Mouse (Mus musculus) right cerebral cortex, adult 18-20 months (tissue): ENCODE measurements around the gene Prss41.
"Not testable (repeated sequence)": the region's sequence is repeated elsewhere in the genome, so short reads cannot be mapped to it uniquely, and the experiment has no call there.

ENCODE experiments used
- DNase-seq: peaks from one replicate; pipeline ENCODE4 v3.0.0; 2022; ENCODE audit warnings: mixed read lengths

The Prss41 gene

DNA sequence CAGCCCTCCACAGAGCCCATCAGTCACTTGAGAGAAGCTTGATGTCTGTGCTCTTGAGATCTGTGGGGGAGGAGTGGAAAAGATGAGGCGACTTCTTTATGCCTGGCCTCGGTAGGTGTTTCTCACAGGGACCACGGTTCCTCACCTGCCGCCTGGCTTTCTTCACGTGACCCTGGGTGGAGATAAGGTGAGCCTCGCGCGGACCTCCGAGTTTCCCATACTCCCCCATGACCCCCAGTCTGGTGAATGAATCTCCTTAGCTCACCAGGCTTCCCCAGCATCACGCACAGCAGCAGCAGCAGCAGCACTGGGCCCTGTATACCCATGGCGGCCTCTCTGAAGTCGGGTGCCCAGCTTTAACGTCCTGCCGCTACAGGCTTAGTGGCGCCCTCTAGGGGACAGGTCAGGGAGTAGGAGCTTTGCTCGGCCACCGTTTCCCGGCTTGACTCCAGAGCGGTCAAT lies at the start of gene Prss41, which contains the start of gene Prss32:
Prss41 (minus strand) TSS at position 361 of the 462 bp plus-strand sequence.
Prss32 (plus strand) TSS at position 44 of the 462 bp plus-strand sequence.
- no peak for DNase-seq

DNA sequence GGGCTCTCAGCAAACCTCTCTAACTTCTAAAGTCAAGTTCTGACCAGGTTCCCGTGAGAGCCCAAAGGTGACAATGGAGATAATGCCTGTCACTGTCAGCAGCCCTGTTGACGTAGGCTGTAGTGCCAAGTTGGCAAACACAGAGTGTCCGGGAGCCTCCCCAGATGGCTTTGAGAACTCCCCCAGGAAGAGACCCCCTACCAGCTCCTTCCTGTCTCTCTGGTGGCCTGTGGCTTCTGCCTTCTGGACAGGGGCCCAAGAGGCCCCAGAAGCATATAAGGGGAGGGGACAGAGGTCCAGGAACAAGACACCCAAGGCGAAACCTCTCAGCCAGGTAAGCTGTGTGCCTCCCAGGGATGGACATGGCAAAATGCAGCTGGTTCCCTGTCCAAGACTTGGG lies 36.6 kb upstream of the Prss41 start, which contains the start of the genes Dcpp1 and Dcpp2:
Dcpp1 (plus strand) TSS at position 301 of the 400 bp plus-strand sequence.
Dcpp2 (plus strand) TSS at position 305 of the 400 bp plus-strand sequence.
- not testable (repeated sequence) for DNase-seq

DNA sequence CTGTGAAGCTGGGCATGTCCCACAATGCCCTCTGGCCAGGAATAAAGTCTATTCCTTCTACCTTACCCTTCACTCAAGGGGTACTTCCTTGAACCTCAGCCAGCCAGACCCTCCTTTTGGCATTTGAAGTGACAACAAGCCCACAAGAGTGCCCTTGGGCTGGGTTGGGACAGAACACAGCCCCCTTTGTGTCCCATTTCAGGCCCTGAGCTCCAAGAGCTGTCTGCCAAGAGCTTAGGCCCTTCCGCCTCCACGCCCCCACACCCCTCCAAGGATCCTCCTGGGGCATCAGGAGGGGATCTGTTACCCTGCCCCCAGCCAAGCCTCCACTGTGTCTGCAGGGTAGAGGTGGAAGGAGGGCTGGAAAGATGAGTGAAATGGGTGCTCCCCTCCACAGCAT lies 33.2 kb upstream of the Prss41 start:
- no peak for DNase-seq

DNA sequence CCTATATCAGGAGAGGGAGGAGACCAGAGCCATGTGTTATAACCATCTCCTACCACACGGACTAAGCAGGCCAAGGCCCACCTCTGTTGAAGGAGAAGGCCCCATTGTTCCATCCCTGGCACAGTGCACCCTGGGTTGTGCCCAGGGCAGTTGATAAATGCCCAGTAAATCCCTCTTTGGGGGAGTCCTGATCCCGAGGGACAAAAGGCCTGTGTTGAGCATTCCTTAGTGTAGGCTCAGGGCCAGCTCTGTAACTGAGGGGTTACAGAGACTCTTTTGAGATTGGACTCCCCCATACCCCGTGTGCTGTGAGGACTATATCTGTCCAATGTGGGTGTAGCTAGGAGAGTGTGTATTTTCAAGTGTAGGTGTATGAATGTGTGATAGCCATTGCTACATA lies 32.8 kb upstream of the Prss41 start:
- peak; percentile 44 for DNase-seq

DNA sequence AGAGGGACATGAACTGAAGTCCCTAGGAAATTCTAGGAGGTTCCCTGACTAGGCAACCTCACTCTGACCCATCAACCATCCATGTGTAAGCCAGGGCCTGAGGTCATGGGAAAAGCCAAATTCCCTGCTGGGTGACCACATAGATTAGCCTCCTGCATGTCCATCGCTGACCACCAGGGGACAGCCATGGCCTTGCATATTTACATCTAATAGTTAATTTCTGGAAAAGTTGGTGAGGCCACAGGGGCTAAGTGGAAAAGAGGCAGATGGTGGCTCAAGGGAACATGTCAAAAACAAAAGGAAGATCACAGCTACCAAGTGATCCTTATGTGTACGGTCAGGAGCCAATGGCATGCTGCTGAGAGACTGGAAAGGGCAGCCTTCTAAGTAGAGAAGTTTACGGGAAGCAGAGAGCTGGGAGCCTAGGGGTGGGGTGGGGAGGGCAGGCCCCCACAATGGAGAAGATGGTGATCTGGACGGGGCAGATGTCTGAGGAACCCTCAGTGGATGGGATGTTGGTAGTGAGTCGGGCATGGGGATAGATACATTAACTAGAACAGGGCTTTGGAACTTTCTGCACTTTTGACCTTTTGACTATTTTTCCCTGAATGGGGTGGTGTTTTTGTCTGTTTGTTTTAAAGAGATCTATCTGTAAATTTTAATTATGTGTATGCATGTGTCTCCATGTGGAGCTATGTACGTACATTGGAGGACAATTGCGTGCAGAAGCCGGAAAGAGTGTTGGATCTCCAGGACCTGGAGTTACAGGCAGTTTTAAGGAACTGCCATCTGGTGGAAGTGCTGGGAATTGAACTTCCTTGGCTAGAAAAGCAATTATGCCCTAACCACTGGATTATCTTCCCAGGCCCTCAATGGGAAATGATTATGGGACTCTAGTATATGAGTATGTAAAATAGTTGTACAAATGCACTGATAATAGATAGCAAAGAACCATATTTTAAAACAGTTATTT lies 30.2 kb upstream of the Prss41 start:
- peak; percentile 24 for DNase-seq

DNA sequence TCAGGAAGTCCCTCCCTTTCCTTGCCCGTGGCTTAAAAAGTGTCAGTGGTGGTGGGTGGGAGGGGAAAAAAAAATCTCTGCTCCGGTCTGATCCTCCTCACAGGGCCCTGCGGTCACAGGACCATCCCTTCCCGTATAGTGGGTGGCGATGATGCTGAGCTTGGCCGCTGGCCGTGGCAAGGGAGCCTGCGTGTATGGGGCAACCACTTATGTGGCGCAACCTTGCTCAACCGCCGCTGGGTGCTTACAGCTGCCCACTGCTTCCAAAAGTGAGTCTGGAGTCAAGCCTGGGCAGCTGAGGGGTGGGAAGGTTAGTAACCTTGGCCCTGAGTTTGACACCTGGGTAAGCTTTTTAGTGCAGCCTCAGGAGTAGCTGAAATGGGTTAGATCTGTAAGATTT lies 24.5 kb upstream of the Prss41 start:
- no peak for DNase-seq

DNA sequence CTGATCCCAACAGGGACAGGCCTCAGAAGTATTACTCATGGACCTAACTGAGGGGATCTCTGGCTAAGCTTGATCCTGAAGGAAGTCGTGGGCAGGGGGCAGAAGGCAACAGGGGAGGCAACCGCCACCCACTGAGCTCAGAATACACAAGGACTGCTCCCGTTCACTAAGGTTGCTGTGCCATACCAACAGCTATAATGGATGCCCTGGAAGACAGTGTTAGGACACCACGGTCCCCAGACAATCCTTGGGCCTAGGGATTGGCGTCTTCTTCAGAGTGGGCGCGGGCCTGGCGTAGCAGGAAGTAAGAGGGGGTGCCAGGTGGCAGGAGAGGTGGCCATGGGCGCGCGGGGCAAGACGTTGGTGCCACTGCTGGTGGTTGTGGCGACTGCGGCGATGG lies 23.8 kb upstream of the Prss41 start, which contains the start of gene Prss21:
Prss21 (plus strand) TSS at position 301 of the 400 bp plus-strand sequence.
- no peak for DNase-seq

DNA sequence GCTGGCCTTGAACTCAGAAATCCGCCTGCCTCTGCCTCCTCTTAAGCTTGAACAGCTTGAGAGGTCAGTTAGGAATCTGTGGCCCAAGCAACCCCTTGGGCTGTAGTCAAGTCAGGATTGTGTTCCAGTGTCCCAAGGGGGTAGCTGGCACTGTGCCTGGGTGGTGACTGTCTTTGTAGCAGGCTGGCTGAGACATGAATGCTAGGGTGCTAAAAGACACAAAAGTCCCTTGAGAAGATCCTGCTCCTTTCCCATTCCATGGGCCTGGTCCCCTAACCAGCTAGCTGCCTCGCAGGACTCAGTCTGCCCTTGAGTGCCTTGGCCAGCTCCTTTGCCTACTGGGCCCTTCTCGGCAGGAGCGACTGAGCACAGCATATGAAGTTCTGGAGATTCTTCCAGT lies 19.0 kb upstream of the Prss41 start:
- no peak for DNase-seq

DNA sequence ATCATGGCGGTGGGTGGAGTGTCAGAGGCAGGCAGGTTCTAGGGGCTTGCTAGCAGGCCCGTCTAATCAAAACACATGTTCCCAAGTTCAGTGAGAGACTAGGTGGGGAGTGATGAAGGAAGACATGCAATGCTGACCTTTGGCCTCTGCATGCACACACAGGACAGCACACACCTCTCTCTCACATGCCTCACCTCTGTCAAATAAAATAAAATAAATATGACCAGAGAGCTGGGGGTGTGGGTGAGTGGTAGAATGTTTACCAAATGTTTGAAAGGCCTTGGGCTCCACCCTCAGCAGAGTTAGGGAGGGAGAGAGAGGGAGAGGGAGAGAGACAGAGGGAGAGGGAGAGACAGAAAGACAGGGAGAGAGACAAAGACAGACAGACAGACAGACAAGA lies 13.9 kb upstream of the Prss41 start:
- no peak for DNase-seq

DNA sequence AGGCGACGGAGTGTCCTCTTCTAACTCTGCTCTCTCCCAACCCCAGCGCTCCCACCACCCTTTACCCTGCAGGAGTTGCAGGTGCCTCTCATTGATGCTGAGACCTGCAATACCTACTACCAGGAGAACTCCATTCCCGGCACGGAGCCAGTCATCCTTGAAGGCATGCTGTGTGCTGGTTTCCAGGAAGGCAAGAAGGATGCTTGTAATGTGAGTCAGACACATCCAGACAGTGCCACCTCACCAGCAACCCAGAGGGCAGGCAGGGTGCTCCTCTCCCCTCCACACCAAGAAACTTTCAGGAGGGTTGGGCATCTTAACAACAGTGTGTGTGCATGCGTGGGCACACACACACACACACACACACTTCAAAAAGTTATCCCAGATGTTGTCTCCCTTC lies 13.2 kb upstream of the Prss41 start:
- no peak for DNase-seq

DNA sequence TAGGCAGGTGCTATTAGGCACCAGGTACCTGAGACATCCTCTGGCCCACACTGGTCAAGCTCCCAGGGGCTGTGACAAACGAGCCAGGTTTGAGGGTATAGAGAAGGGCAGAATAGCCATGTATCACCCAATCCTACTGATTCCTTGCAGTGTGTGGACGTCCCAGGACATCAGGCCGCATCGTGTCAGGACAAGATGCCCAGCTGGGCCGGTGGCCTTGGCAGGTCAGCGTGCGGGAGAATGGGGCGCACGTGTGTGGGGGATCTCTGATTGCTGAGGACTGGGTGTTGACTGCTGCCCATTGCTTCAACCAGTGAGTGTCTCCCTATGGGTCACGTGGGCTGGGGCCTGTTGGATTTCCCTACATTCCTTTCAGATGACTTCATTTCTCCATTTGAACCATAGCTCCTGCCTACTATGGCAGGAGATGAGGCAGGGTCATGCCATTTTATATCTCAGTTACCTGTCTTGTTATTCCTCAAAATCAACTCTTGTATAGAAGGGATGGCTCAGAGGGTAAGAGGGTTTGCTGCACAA lies 10.3 kb upstream of the Prss41 start:
- no peak for DNase-seq

DNA sequence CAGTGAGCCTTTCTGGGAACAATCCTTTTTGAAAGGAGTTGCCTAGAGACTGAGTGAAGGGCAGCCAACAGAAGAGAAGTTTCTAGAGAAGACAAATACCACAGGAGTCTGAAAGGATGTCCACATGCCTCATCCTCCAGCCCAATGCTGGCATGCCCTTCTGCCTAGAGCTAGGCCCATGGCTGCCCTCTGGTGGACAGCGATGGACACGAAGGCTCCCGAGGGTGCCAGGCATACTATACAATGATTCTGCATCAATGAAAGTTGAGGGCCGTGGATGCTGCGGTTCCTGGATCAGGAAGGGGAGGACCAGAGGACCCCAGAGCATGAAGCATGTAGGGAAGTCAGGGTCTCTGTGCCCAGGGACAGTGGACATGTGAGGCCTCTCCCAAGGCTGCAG lies 9.3 kb upstream of the Prss41 start:
- no peak for DNase-seq

DNA sequence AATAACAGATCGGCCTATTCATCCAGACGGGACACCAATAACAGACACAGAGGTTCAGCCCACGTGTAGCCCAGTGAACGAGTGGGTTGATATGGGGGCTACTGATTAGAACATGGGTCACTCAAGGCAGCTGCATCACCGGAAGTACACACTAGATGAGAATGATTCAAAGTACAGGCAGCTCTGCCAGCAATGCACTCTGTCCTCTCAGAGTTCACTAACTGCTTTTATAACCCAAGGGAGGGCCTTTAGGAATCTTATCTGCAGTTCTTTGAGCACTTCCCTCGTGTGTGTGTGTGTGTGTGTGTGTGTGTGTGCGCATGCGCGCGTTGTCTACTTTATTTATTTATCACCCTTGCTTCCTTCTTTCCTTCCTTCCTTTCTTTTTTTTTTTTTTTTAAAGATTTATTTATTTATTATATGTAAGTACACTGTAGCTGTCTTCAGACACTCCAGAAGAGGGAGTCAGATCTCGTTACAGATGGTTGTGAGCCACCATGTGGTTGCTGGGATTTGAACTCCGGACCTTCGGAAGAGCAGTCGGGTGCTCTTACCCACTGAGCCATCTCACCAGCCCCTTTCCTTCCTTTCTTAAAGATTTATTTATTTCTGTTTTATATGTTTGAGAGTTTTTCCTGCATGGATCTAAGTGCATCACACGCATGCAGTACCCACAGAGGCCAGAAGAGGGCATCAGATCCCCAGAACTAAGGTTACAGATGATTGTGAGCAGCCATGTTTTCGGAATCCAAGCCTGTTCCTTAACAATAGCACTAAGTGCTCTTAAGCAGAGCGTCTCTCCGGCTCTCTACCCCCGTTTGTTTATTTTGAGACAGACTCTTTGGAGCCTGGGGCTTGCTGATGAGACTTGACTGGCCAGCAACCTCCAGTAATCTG lies 7.1 kb upstream of the Prss41 start:
- peak; percentile 30 for DNase-seq

DNA sequence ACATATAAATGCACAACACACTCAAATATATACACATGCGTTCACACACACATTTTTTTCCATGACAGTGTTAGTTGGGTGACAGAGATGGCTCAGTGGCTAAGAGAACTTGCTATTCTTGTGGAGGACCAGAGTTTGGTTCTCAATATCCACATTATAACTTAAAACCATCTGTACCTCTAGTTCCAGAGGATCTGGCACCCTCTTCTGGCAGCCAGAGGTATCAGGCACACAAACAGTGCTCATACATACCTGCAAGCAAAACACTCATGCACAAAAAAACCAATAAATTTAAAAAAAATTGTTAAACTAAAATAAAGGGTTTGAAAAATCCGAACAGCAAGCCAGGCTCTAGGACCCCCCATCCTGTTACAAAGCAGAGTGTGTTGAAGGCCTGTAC lies 6.1 kb upstream of the Prss41 start:
- no peak for DNase-seq

DNA sequence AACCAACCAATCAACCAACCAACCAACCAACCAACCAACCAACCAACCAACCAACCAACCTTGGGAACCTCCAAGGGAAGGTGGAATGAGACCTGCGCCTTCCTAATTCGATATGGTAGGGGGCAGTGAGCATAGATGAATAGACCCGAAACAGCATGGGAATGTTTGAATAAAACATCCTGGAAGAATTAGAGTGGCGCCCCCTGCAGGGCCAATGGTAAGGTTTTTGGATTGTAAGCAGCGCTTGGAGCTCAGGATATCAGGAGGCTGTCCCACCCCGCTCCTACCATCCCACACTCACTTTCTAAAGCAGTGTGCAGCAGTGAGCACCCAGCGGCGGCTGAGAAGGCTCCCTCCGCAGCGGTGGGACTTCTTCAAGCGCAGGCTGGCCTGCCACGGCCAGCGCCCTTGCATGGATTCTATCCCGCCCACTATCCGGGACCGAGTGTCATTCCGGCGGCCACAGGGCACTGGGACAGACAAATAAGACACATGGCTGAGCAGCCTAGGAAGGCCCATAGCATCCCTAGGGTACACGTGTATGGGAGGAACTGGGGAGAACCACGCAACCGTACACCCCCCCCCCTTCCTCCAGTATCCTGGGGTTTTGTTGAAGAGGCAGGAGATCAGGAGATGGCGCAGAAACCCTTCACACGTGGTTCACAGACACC lies 696 bp downstream of the Prss41 start:
- DNase-seq, result no peak

DNA sequence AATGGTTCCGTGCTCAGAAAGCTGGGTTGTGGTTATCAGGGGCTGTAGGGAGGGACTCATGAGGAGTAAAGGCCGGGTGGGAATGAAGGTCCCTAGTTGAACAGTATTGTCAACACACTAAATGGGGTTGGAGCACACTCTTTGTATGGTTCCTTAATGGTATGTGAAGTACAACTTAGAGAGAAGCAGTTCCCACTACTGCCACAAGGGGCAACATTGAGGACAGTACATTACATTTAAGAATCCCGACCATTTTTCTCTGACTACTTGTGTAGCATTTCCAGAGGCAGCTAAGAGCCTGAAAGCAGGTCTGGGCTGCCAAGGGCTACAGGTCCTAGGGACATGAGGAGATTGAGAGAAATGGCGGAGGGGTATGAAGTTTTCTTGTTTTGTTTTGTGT lies 2.8 kb downstream of the Prss41 start:
- DNase-seq, result peak; percentile 41

DNA sequence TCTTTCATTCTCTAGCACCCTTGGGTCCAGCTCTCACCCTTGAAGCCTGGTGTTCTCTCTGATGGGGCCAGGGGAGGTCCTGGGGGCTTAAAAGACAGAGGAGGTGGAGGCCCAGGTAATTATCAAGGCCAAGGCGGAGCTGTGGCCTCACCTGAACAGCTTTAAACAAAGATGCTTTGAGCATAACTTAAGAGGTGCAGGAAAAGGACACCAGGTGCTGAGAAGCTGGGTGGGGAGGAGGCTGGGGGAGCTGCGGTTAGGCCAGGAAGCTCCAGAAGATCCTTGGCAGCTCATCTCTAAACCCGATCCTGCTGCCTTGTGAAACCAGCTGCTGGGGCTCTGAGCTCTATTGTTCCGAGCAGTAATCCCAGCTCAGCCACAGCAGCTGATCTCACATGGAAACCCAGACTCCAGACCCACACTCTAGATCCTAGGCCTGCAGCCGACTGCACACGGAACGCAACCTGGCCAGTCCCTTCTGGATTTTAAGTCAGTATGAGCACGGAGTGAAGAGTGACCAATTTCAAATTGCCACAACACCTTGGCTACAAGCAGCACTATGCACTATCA lies 7.9 kb downstream of the Prss41 start, which contains the start of gene Prss33:
Prss33 (minus strand) TSS at position 51 of the 570 bp plus-strand sequence.
- no peak for DNase-seq

DNA sequence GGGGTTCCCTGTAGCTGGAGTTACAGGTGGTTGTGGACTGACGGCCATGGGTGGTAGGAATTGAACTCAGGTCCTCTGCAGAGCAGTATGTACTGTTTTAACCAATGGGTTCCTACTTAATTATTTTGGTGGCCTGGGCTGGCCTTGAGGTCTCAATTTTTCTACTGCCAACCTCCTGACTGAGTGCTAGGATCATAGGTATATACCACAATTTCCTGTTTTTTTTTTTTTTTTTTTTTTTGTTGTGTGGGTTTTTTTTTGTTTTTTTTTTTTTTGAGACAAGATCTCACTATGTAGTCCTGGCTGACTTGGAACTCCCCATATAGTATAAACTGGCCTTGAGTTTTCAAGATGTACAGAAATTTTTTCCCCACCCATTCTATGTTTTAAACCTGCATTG lies 12.8 kb downstream of the Prss41 start:
- no peak for DNase-seq

DNA sequence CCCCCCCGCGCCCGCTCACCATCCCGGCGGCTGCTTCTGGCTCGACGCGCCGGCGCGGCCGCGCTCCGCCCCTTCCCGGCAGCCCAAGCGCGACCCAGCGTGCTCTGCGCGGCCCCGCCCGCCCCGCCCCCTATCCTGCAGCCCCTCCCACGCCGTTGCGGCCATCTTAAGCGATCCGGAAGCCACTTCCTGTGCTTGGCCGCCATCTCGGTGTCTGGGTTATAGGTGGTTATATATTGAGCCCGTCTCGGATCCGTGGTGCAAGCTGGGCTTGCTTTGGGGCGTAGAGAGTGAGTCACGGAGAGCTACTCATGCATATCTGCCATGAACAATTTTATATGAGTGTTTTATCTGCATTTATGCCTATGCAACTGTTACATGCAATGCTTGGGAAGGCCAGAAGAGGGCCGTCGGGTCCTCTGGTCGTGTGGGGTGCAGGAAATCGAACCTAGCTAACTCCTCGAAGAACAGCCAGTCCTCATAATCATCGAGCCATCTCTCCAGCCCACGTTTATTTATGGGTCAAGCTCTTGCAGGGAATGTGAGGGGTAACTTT lies 14.8 kb downstream of the Prss41 start, which contains the start of gene Elob:
Elob (minus strand) TSS at position 73 of the 556 bp plus-strand sequence.
- DNase-seq, result peak; percentile 87

DNA sequence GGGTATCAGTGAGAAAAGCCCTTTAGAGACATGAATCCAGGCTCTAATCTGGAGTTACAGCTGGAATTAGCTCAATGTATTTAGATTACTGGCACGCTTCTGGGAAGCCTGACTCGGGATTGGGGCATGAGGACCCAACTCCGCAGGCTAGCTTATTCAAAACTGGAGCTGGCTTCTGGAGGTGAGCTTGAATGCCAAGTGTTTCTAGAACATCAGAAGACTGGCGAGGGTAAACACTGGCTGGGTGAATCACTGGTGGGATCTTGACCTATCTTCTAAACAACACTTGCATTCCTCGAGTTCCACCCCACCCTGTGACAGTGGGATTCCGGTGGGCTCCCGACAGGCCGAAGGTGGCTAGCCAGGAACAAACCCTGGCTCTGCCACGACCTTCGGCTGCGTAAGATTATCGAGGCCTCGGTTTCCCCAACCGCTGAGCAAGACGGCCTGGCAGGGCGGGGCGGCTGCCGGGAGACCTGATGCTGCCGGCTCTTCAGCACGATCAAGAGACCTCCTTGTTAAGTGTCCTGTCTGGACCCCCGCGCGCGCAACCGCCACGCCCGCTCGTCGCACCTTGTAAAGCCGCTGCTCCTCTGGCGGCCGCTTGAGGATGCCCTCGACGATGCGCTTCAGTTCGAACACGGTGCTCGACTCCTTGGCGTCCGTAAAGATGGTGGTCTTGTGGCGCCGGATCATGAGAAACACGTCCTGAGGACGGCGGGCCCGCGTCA lies 15.5 kb downstream of the Prss41 start:
- DNase-seq, result peak; percentile 36

DNA sequence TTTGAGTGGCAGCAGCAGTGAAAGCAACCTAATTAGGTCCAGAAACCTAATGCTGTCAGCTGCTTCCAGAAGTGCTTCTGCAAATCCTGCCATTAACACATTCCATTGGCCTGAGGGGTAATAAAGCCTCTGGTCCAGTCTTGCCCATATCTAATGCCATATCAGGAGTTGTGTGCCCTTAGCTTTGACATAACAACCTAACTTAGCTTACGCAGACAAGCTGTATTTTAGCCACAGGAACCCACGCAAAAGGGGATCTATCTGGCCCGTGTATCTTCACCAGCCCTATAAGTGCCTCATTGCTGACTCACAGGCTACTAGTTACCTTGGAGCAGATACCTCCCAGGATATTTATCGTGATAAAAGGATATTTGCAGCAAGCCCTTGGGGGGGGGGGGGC lies 18.4 kb downstream of the Prss41 start:
- DNase-seq, result no peak
